Mouse (Mus musculus): Measurements from ENCODE around the gene Ap1ar. TPM values are rescaled to one million over a fixed set of nuclear protein-coding genes. Genes with fewer than 3 reads are reported as not detected.
A peak's percentile ranks its signal among the peaks of the same experiment; 100 is the strongest.

Ap1ar gene
- polyA plus RNA-seq, 1 experiment from 2014 or later: 32.2 TPM

DNA sequence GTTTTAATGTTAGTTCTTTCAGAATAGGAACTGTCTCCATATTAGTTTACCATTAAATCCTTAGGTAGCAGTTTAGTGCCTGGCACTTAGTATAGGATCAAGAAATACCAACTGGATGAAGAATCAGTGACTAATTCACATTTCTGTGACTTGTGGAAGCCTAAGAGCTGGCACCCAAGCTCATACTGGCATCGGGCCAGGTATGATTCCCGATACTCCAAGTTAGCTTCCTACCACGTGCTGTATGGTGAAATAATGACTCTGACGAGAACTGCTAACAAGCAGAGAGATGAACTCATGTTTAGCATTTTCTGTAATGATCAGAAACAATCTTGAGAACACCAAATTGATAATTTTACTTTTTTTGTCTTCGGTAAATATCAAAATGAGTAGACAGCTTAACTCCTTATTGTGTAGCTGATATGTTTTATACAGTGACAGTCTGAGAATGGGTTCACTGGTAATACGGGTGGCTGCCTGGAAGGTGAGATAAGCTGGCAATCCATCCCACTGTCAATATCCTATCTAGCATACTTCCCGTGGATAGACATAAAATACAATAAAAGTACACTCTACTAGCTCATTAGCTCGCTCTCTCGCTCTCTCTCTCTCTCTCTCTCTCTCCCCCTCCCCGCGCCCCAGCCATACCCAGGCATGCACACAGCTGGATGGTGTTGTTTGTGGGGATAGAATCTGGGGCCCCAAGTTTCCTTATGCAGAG lies 10.9 kb upstream of the Ap1ar start:
- Histone ChIP-seq H3K4me2 (replicated peaks; ENCODE audit: low read depth) (no peak overlapping the region), H3K27ac (replicated peaks) (no peak overlapping the region), H3K9me3 (ENCODE audit: control insufficient read depth, low read length) (no peaks in the 10 kb centered on the region), H3K27me3 (ENCODE audit: control insufficient read depth, insufficient read depth, low read length) (no peaks in the 10 kb centered on the region), H3K36me3 (ENCODE audit: control insufficient read depth, insufficient read depth, low read length) (no peaks in the 10 kb centered on the region), H3K4me1 (replicated peaks; ENCODE audit: control insufficient read depth, insufficient read depth) (no peaks in the 10 kb centered on the region), H3K9ac (ENCODE audit: low read length) (no peak overlapping the region), H3K4me3 (ENCODE audit: low read depth, low read length) (no peak overlapping the region)
- ATAC-seq (ENCODE audit: low FRiP score, low TSS enrichment) (no peak), DNase-seq (ENCODE audit: low spot score) (no peak)
- WGBS: 63% methylated on average over 11 of the region's 11 CpGs
- TF ChIP-seq EP300 (optimal IDR thresholded peaks at IDR 0.05) (no peak), CTCF (IDR thresholded peaks at IDR 0.05; ENCODE audit: low read depth) (no peak)

- no peak for ATAC-seq (ENCODE audit: low FRiP score, low TSS enrichment)
- H3K27me3 ChIP-seq (ENCODE audit: control insufficient read depth, insufficient read depth, low read length): no peaks in the 10 kb centered on the region
- no peaks in the 10 kb centered on the region for H3K36me3 ChIP-seq (ENCODE audit: control insufficient read depth, insufficient read depth, low read length)
- TF ChIP-seq CTCF (IDR thresholded peaks at IDR 0.05; ENCODE audit: low read depth) (no peak), EP300 (optimal IDR thresholded peaks at IDR 0.05) (no peak)
- H3K4me2 ChIP-seq (replicated peaks; ENCODE audit: low read depth): no peak overlapping the region
- H3K4me3 ChIP-seq (ENCODE audit: low read depth, low read length): no peak overlapping the region
- H3K27ac ChIP-seq (replicated peaks): no peak overlapping the region
- H3K9me3 ChIP-seq (ENCODE audit: control insufficient read depth, low read length): no peaks in the 10 kb centered on the region
- no peak overlapping the region for H3K9ac ChIP-seq (ENCODE audit: low read length)
- DNase-seq (ENCODE audit: low spot score): no peak
- no peaks in the 10 kb centered on the region for H3K4me1 ChIP-seq (replicated peaks; ENCODE audit: control insufficient read depth, insufficient read depth)
- WGBS: 52% methylated on average over 5 of the region's 5 CpGs
Measured at GRCm38 (mm10) chr3:127843941-127844327, 6.6 kb upstream of the Ap1ar start.

DNA sequence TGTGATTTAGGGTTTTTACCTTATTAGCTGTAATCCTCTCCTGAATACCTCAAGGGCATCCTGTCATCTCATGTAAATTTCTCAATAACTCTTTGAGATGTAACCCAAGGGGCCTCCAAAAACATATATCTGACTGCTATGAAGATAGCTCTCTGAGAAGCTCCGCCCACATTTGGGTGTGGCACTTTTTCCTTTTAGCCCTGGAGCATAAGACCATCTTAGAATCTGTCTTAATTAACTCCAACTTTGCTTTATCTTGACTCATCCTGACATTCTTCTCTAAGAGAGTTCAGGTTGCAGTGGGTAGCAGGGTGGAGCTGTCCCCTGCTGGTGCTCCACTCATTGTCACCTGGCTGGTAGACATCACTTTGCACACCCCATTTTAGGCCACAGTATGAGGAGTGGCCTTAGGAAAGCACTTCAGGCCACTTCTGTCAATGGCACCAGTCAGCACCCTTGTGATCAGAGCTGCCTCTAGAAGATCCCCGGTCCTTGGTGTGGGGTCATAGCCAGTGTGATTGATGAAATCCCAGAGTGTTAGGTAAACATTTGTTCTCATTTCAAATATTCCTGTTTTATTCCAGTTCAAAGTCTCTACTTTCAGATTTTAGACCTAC lies 6.1 kb upstream of the Ap1ar start:
- DNase-seq (ENCODE audit: low spot score): no peak

DNA sequence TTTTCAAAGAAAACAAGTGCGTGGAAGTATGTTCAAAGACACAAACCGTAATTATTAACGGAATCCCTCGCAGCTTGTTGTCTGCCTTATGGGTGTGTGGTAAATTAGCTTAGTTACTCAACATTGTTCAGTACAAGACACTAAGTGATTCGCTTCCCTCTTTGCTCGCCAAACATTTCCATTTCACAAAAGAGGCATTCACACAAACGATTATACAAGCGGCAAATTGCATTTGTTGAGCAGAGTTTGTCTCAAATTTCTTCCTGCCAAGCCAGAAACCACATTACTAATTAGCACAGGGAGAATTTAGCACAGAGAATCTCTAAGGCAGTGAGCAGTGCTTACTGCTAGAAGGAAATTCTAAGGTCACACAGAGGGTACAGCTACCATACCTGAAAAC lies 4.6 kb upstream of the Ap1ar start:
- no peak overlapping the region for H3K4me2 ChIP-seq (replicated peaks; ENCODE audit: low read depth)
- no peaks in the 10 kb centered on the region for H3K27me3 ChIP-seq (ENCODE audit: control insufficient read depth, insufficient read depth, low read length)
- no peak overlapping the region for H3K27ac ChIP-seq (replicated peaks)
- H3K36me3 ChIP-seq (ENCODE audit: control insufficient read depth, insufficient read depth, low read length): no peaks in the 10 kb centered on the region
- H3K4me1 ChIP-seq (replicated peaks; ENCODE audit: control insufficient read depth, insufficient read depth): no peaks in the 10 kb centered on the region
- 85% methylated on average over 8 of the region's 8 CpGs for WGBS
- H3K9me3 ChIP-seq (ENCODE audit: control insufficient read depth, low read length): no peaks in the 10 kb centered on the region
- DNase-seq (ENCODE audit: low spot score) (no peak), ATAC-seq (ENCODE audit: low FRiP score, low TSS enrichment) (no peak)
- H3K4me3 ChIP-seq (ENCODE audit: low read depth, low read length): no peak overlapping the region
- TF ChIP-seq CTCF (IDR thresholded peaks at IDR 0.05; ENCODE audit: low read depth) (no peak), EP300 (optimal IDR thresholded peaks at IDR 0.05) (no peak)
- H3K9ac ChIP-seq (ENCODE audit: low read length): no peak overlapping the region

More for the DNA sequence above, 6.1 kb upstream of the Ap1ar start:
- ATAC-seq (ENCODE audit: low FRiP score, low TSS enrichment): no peak
- WGBS: 56% methylated on average over 2 of the region's 2 CpGs
- H3K4me2 ChIP-seq (replicated peaks; ENCODE audit: low read depth): no peak overlapping the region
- H3K36me3 ChIP-seq (ENCODE audit: control insufficient read depth, insufficient read depth, low read length): no peaks in the 10 kb centered on the region
- no peak overlapping the region for H3K27ac ChIP-seq (replicated peaks)
- no peak overlapping the region for H3K9ac ChIP-seq (ENCODE audit: low read length)
- no peaks in the 10 kb centered on the region for H3K27me3 ChIP-seq (ENCODE audit: control insufficient read depth, insufficient read depth, low read length)
- TF ChIP-seq CTCF (IDR thresholded peaks at IDR 0.05; ENCODE audit: low read depth): no peak
- no peaks in the 10 kb centered on the region for H3K9me3 ChIP-seq (ENCODE audit: control insufficient read depth, low read length)
- H3K4me3 ChIP-seq (ENCODE audit: low read depth, low read length): no peak overlapping the region
- no peaks in the 10 kb centered on the region for H3K4me1 ChIP-seq (replicated peaks; ENCODE audit: control insufficient read depth, insufficient read depth)

- DNase-seq (ENCODE audit: low spot score) (no peak), ATAC-seq (ENCODE audit: low FRiP score, low TSS enrichment) (no peak)
- H3K4me1 ChIP-seq (replicated peaks; ENCODE audit: control insufficient read depth, insufficient read depth): no peaks in the 10 kb centered on the region
- 24% methylated on average over 8 of the region's 8 CpGs for WGBS
- H3K27ac ChIP-seq (replicated peaks): peak overlapping the region; percentile 92
- no peaks in the 10 kb centered on the region for H3K27me3 ChIP-seq (ENCODE audit: control insufficient read depth, insufficient read depth, low read length)
- no peaks in the 10 kb centered on the region for H3K9me3 ChIP-seq (ENCODE audit: control insufficient read depth, low read length)
- peak overlapping the region; percentile 61 for H3K4me2 ChIP-seq (replicated peaks; ENCODE audit: low read depth)
- peak overlapping the region; percentile 84 for H3K9ac ChIP-seq (ENCODE audit: low read length)
- H3K4me3 ChIP-seq (ENCODE audit: low read depth, low read length): peak overlapping the region; percentile 72
- no peaks in the 10 kb centered on the region for H3K36me3 ChIP-seq (ENCODE audit: control insufficient read depth, insufficient read depth, low read length)
- no peak for TF ChIP-seq CTCF (IDR thresholded peaks at IDR 0.05; ENCODE audit: low read depth)
Measured at GRCm38 (mm10) chr3:127837972-127838644, 785 bp upstream of the Ap1ar start.

DNA sequence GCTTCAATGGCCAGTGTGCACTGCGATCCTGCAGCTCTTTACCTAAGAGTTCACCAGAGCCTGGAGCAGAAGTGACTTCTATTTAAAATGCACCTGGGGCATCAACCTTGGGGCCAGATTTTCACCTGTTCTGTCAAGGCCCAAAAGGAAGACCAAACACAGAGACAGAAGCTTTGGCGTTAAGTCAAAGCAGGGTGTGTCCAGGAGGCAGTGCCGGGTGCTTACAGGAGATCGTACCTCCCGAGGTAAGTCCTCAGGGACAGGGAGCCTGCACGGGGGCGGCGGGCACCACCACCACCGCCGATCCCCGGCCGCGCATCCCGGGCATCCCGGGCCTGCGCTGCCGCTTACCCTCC lies 547 bp downstream of the Ap1ar start:
- TF ChIP-seq EP300 (optimal IDR thresholded peaks at IDR 0.05) (no peak), CTCF (IDR thresholded peaks at IDR 0.05; ENCODE audit: low read depth) (no peak)
- WGBS: 0% methylated on average over 13 of the region's 17 CpGs
- no peak for ATAC-seq (ENCODE audit: low FRiP score, low TSS enrichment)

More for the DNA sequence above, 547 bp downstream of the Ap1ar start:
- H3K9ac ChIP-seq (ENCODE audit: low read length): peak overlapping the region; percentile 84
- no peak for DNase-seq (ENCODE audit: low spot score)
- H3K9me3 ChIP-seq (ENCODE audit: control insufficient read depth, low read length): no peaks in the 10 kb centered on the region
- peak overlapping the region; percentile 92 for H3K27ac ChIP-seq (replicated peaks)
- peak overlapping the region; percentile 61 for H3K4me2 ChIP-seq (replicated peaks; ENCODE audit: low read depth)
- no peaks in the 10 kb centered on the region for H3K36me3 ChIP-seq (ENCODE audit: control insufficient read depth, insufficient read depth, low read length)
- no peaks in the 10 kb centered on the region for H3K4me1 ChIP-seq (replicated peaks; ENCODE audit: control insufficient read depth, insufficient read depth)
- no peaks in the 10 kb centered on the region for H3K27me3 ChIP-seq (ENCODE audit: control insufficient read depth, insufficient read depth, low read length)
- peak overlapping the region; percentile 72 for H3K4me3 ChIP-seq (ENCODE audit: low read depth, low read length)
